Mouse (Mus musculus) stomach, embryonic 14.5 days (tissue): ENCODE results near the gene Nop10. TPM values are rescaled to one million over a fixed set of nuclear protein-coding genes. Genes with fewer than 3 reads are reported as not detected.

Experiments used
- ATAC-seq: fragments of 200-750 bp; cut with Nextera tagmentation; 2 replicates; pipeline ENCODE4 v1.8.0; 2017; ENCODE audit warnings: low read depth, moderate TSS enrichment; ENCODE audit not compliant: insufficient number of reproducible peaks, insufficient read depth, low FRiP score
- H3K27ac ChIP-seq: fragments of 300-500 bp; sonication (generic); 2 replicates; pipeline ENCODE4 v1.5.1; 2014; ENCODE audit warnings: mild to moderate bottlenecking, low read length, moderate library complexity, mixed read lengths
- H3K27me3 ChIP-seq: fragments of 300-500 bp; sonication (generic); 2 replicates; pipeline ENCODE4 v1.6.1; 2014; ENCODE audit warnings: low read length, control low read depth, mixed read lengths; ENCODE audit not compliant: control insufficient read depth, insufficient read depth
- H3K36me3 ChIP-seq: fragments of 300-500 bp; sonication (generic); 2 replicates; pipeline ENCODE4 v1.6.1; 2014; ENCODE audit warnings: mild to moderate bottlenecking, control low read depth, low read length, moderate library complexity, mixed read lengths; ENCODE audit not compliant: control insufficient read depth, insufficient read depth
- H3K4me1 ChIP-seq: fragments of 300-500 bp; sonication (generic); 2 replicates; pipeline ENCODE4 v1.6.1; 2014; ENCODE audit warnings: low read length, control low read depth, mixed read lengths; ENCODE audit not compliant: control insufficient read depth, insufficient read depth
- H3K4me2 ChIP-seq: fragments of 300-500 bp; sonication (generic); replicated peaks from 2 replicates; pipeline ENCODE4 v1.6.1; 2014; ENCODE audit warnings: low read depth, low read length, control low read depth
- H3K4me3 ChIP-seq: fragments of 300-500 bp; sonication (generic); 2 replicates; pipeline ENCODE4 v1.5.1; 2014; ENCODE audit warnings: low read depth, low read length, control low read depth
- H3K9ac ChIP-seq: fragments of 300-500 bp; sonication (generic); replicated peaks from 2 replicates; pipeline ENCODE4 v1.6.1; 2014; ENCODE audit warnings: low read depth, mild to moderate bottlenecking, control low read depth, low read length, moderate library complexity, mixed read lengths
- H3K9me3 ChIP-seq: fragments of 300-500 bp; sonication (generic); 2 replicates; pipeline ENCODE4 v1.6.1; 2016; ENCODE audit warnings: low read depth, low read length, control low read depth; ENCODE audit not compliant: control insufficient read depth
- WGBS: fragments of 180-500 bp; shearing (Covaris S2); extraction: QIAGEN DNeasy Blood & Tissue Kit; methylation state at CpG from one replicate; pipeline ENCODE4 v1.1.7; 2014; 5-methylcytosine and 5-hydroxymethylcytosine counted together
- polyA plus RNA-seq: library from polyadenylated mRNA; unstranded; fragments of >200 nt; fragmentation: Nextera tagmentation; extraction: Ambion mirVana; gene quantifications from 2 replicates; pipeline ENCODE4 v1.2.1, GENCODE M21; 2014

Gene Nop10
- polyA plus RNA-seq, 1 experiment from 2014 or later, result 199 TPM

DNA sequence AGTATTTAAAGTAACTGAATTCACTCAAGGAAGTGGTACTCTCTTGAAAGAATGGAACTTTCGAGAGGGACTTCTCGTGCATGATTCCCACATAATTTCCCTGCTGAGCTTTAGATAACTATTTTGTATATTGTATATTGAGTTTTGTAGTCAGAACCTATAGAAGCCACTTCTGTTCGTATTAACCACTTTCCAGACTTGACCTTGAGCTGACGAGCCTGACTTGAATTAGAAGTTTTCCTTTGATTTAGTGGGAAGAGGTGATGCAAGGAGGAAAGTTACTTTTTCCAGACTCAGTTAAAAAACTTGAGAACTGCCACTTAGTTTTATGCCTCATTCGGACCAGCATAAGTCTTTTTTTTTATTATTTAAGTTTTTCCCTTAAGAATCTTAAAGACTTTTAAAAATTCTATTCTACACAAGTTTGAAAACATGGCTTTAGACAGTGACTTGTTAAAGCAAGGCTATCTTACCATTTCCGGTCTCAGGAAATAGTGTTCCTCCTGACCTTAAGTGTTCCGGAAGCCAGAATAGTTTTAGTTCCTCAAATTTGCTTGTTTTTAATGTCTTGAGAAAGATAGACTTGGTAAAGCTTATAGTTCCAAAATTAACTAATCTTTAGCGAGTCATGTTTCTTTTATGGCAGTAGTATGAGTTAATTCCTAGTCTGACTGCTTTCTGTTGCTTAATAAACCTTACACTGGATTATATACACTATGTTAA, 6.0 kb downstream of the Nop10 start:
- no peak for ATAC-seq
- peaks cover 12% of the 10 kb centered on the region for H3K4me1 ChIP-seq
- WGBS, result 76% methylated on average over 8 of the region's 8 CpGs
- no peaks in the 10 kb centered on the region for H3K27me3 ChIP-seq
- H3K36me3 ChIP-seq, result no peaks in the 10 kb centered on the region
- H3K4me2 ChIP-seq, result peak overlapping the region; percentile 74
- no peak overlapping the region for H3K27ac ChIP-seq
- H3K9ac ChIP-seq, result no peak overlapping the region
- no peaks in the 10 kb centered on the region for H3K9me3 ChIP-seq
- H3K4me3 ChIP-seq, result peak overlapping the region; percentile 65; the same call in 1 of the 2 replicates

DNA sequence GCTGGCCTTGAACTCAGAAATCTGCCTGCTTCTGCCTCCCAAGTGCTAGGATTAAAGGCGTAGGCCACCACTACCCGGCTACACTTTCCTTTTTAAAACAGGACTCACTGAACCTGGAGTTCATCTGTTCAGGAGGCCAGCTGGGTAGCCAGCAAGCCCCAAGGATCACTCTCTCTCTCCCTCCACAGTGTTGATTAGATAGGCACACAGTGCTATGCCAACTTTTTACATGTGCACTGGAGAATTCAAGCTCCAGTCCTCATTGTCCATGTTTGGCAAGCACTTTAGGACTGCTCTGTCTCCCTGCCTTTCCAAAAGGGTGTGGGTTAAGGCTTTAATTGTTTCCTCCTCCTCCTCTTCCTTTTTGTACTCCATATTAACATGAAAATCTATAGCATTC, 8.3 kb downstream of the Nop10 start:
- Histone ChIP-seq H3K9ac (no peak overlapping the region), H3K4me1 (peaks cover 4% of the 10 kb centered on the region; the same call in 1 of the 2 replicates)
- WGBS, result 83% methylated on average over 2 of the region's 2 CpGs

DNA sequence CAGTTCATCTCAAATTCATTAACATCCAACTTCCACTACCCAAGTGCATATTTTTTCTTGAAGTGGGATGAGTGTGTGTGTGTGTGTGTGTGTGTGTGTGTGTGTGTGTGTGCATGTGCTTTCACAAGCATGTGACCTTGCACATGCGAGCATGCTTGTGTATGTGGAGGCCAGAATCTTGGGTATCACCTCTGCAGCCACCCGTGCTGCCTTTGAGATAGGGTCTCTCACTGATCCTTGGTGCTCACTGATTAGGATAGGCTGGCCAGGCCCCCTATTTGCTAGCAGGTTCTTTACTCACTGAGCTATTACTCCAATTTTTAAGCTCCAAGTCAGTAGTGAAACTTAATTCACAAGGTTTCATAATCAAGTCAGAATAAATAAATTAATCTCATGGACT, 11.2 kb downstream of the Nop10 start:
- Histone ChIP-seq H3K9ac (no peak overlapping the region), H3K27ac (no peak overlapping the region), H3K4me3 (no peak overlapping the region), H3K4me2 (no peak overlapping the region), H3K27me3 (no peaks in the 10 kb centered on the region), H3K4me1 (no peaks in the 10 kb centered on the region), H3K9me3 (no peaks in the 10 kb centered on the region), H3K36me3 (no peaks in the 10 kb centered on the region)
- ATAC-seq, result no peak
- WGBS, result 90% methylated on average over 2 of the region's 2 CpGs

More for the DNA sequence above, 8.3 kb downstream of the Nop10 start:
- no peak overlapping the region for H3K4me3 ChIP-seq
- H3K4me2 ChIP-seq, result no peak overlapping the region
- H3K27me3 ChIP-seq, result no peaks in the 10 kb centered on the region
- no peak for ATAC-seq
- no peak overlapping the region for H3K27ac ChIP-seq
- H3K9me3 ChIP-seq, result no peaks in the 10 kb centered on the region
- H3K36me3 ChIP-seq, result no peaks in the 10 kb centered on the region

DNA sequence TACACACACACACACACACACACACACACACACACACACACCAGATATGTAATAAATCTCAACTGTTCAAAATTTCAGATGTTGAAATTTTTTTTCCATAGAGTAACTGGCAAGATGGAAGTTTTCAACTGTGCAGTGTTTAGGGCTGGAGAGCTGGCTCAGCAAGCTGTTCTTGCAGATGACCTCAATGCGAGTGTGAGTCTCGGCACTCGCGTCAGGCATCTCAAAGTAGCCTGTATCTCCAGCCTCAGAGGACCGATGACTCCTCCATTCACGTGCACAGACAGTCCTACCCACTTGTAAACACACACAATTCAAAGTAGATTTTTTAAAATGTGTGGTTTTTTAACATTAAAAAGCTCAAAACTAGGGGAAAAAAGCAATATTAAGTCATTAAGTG, 11.7 kb downstream of the Nop10 start:
- H3K4me3 ChIP-seq, result no peak overlapping the region
- no peak for ATAC-seq
- no peaks in the 10 kb centered on the region for H3K27me3 ChIP-seq
- no peak overlapping the region for H3K4me2 ChIP-seq
- no peaks in the 10 kb centered on the region for H3K4me1 ChIP-seq
- 84% methylated on average over 6 of the region's 6 CpGs for WGBS
- no peak overlapping the region for H3K9ac ChIP-seq
- H3K9me3 ChIP-seq, result no peaks in the 10 kb centered on the region
- H3K36me3 ChIP-seq, result no peaks in the 10 kb centered on the region
- H3K27ac ChIP-seq, result no peak overlapping the region

DNA sequence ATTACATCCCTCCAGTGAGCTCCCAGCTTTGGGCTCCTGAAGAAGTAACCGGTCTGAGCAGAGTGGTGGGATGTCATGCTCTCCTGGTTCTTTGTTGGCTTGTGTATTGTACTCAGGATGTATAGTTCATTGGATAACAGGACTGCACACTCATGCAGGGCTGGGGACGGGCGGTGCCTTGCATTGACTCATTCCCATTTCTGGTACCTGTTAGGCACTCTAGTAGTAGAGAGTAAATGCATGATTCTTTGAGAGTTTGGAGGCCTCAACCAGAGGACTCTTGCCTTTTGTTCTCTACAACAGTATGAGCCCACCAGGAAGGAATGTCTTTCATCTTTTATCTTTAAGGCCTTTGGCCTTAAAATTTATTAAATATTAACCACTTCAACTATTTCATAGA, 15.1 kb downstream of the Nop10 start:
- Histone ChIP-seq H3K36me3 (no peaks in the 10 kb centered on the region), H3K4me1 (no peaks in the 10 kb centered on the region), H3K9me3 (no peaks in the 10 kb centered on the region), H3K9ac (no peak overlapping the region), H3K27me3 (no peaks in the 10 kb centered on the region), H3K4me3 (no peak overlapping the region), H3K27ac (no peak overlapping the region), H3K4me2 (no peak overlapping the region)
- WGBS, result 69% methylated on average over 3 of the region's 3 CpGs
- ATAC-seq, result peak; percentile 49; the same call in 1 of the 2 replicates

DNA sequence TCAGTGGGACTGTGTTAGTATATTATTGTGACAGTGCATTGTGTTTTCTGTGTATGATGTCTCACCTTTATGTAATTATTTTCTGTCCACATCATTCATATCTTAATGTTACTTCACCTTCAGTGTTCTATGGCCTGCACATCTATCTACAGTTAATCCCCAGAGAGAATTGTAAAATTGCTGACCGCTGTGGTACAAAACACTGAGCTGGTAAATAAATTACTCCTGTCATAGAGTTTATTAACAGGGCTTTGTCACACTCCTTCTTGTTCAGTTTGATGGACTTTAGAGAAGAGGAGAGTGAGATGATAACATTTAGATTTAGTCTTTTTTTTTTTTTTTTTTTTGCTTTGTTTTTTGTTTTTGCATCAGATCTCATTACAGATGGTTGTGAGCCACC, 21.1 kb downstream of the Nop10 start:
- Histone ChIP-seq H3K4me3 (no peak overlapping the region), H3K9me3 (no peaks in the 10 kb centered on the region), H3K9ac (no peak overlapping the region), H3K36me3 (no peaks in the 10 kb centered on the region), H3K4me2 (no peak overlapping the region), H3K27ac (no peak overlapping the region), H3K4me1 (no peaks in the 10 kb centered on the region), H3K27me3 (no peaks in the 10 kb centered on the region)
- no peak for ATAC-seq
- 84% methylated on average over 1 of the region's 1 CpGs for WGBS

DNA sequence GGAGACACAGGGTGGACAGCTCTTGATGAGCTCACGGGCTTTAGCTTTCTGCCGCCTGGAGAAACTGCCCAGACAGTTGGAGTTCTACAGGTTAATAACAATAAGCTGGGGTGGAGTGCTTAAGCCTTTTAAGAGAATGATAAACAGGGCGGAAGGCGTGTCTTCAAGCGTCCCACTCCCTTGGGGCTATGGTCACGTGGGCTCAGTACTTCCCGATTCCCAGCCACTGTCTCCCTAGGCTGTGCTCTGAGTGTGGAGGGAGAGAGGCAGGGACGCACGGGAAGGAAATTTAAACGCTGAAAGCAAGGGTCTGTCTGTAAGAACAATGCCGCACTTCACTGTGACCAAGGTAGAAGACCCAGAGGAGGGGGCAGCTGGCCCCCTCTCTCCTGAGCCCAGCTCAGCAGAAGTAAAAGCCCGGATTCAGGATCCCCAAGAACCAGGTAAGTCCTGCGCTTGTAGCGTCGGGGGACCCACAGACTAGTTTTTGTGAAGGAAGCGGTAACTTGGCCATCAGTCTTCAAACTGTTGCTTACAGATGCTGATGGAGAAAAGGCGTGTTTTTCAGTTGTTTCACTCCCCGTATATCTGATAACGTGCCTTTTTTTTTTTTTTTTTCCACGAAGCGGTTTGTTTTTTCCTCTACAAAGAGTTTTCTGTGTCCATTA, 22.8 kb downstream of the Nop10 start:
- H3K9me3 ChIP-seq, result no peaks in the 10 kb centered on the region
- peak overlapping the region; percentile 90 for H3K4me2 ChIP-seq
- H3K27ac ChIP-seq, result peak overlapping the region; percentile 28; the same call in 1 of the 2 replicates
- WGBS, result under 1% methylated on average over 21 of the region's 21 CpGs
- ATAC-seq, result peak; percentile 93
- H3K9ac ChIP-seq, result peak overlapping the region; percentile 40
- no peaks in the 10 kb centered on the region for H3K36me3 ChIP-seq
- peak overlapping the region; percentile 52 for H3K4me3 ChIP-seq
- H3K27me3 ChIP-seq, result no peaks in the 10 kb centered on the region
- H3K4me1 ChIP-seq, result no peaks in the 10 kb centered on the region

DNA sequence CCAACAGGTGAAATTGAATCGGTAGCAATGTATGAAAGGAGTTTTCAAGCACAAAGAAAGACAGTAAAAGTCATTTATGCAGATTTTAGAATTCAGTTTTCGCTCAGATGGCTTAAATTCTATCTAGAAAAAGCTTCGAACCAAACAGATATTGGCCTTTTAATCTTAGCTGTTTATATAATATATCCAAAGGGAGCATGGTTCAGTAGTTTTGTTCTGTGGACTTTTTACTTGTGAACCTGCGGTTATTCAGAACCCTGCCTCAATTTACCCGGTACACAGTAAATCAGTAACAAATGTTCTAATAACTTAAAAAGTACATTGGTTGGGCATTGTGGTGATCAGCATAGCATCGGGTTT, 23.3 kb downstream of the Nop10 start:
- no peaks in the 10 kb centered on the region for H3K27me3 ChIP-seq
- no peaks in the 10 kb centered on the region for H3K4me1 ChIP-seq
- 52% methylated on average over 6 of the region's 6 CpGs for WGBS
- H3K9ac ChIP-seq, result peak overlapping the region; percentile 40; the same call in 1 of the 2 replicates
- H3K4me3 ChIP-seq, result peak overlapping the region; percentile 52
- ATAC-seq, result no peak
- H3K4me2 ChIP-seq, result peak overlapping the region; percentile 90
- no peaks in the 10 kb centered on the region for H3K36me3 ChIP-seq
- no peaks in the 10 kb centered on the region for H3K9me3 ChIP-seq
- H3K27ac ChIP-seq, result no peak overlapping the region
